In genomic region chr7:19290969-19291596, GRCm38 (mm10) we compare ENCODE assay signal across 7 mouse cellular contexts. TPM values are rescaled to one million over a fixed set of nuclear protein-coding genes. Genes with fewer than 3 reads are reported as not detected.
DNase-seq lines count a peak whose midpoint lies in the region; ATAC-seq and TF ChIP-seq lines count a peak whose summit lies in the region.

No protein-coding gene starts in this region.

- no peak; the same call in 1 of the 2 replicates for ATAC-seq in kidney, postnatal 0 days (replicated peaks; ENCODE audit: low FRiP score, low read depth)

- no peak overlapping the region for H3K27ac ChIP-seq in ES-E14 (ENCODE audit: insufficient read depth, low read depth, low read length, poor library complexity, severe bottlenecking)
- peak overlapping the region; percentile 31; the same call in 1 of the 2 replicates for H3K27ac ChIP-seq in kidney, postnatal 0 days
- H3K27ac ChIP-seq in midbrain, embryonic 10.5 days (replicated peaks) = peak overlapping the region; percentile 81

- no peak for DNase-seq in ES-E14 (ENCODE audit: low read depth, low spot score)
- peak; percentile 48 for DNase-seq in brain, adult 2 months (ENCODE audit: low read depth, low spot score)
- peak; percentile 72 to 76 for DNase-seq in gastrocnemius, postnatal 36 days
- peak; percentile 39 for DNase-seq in kidney, postnatal 0 days (ENCODE audit: low spot score)
- peak; percentile 68 for DNase-seq in midbrain, embryonic 10.5 days (ENCODE audit: low spot score)
- DNase-seq in left cerebral cortex, postnatal 36 days (ENCODE audit: low spot score in 2 of 2) = no peak
- no peak for DNase-seq in left cerebral cortex, adult 18-20 months (ENCODE audit: low spot score in 2 of 2)

- intact Hi-C loops in gastrocnemius, postnatal 36 days (cut with DNase I) = no loop called here
- intact Hi-C loops in left cerebral cortex, postnatal 36 days (cut with DNase I) = no loop called here

- H3K36me3 ChIP-seq in ES-E14 (ENCODE audit: control insufficient read depth, insufficient read depth, low read length, poor library complexity, severe bottlenecking) = no peaks in the 10 kb centered on the region; the same call in 1 of the 2 replicates
- H3K36me3 ChIP-seq in kidney, postnatal 0 days (ENCODE audit: insufficient read depth, low read length) = no peaks in the 10 kb centered on the region
- H3K36me3 ChIP-seq in midbrain, embryonic 10.5 days = peaks cover 55% of the 10 kb centered on the region

- H3K9me3 ChIP-seq in ES-E14 (ENCODE audit: control insufficient read depth, insufficient read depth, low read depth, low read length) = no peaks in the 10 kb centered on the region
- no peaks in the 10 kb centered on the region for H3K9me3 ChIP-seq in kidney, postnatal 0 days (replicated peaks; ENCODE audit: low read length)
- no peaks in the 10 kb centered on the region for H3K9me3 ChIP-seq in midbrain, embryonic 10.5 days (replicated peaks)

- H3K4me1 ChIP-seq in ES-E14 (ENCODE audit: control insufficient read depth in 2 of 2, insufficient read depth in 2 of 2, low read length in 2 of 2, poor library complexity in 1 of 2) = peaks cover 0 to 17% of the 10 kb centered on the region in 2 experiments; a peak in 3 of 4 replicates
- H3K4me1 ChIP-seq in kidney, postnatal 0 days (replicated peaks; ENCODE audit: insufficient read depth, low read length) = 0 out of 2 replicates have a peak, but pooled peaks cover 7% of the 10 kb centered on the region
- peaks cover 29% of the 10 kb centered on the region for H3K4me1 ChIP-seq in midbrain, embryonic 10.5 days

- in situ Hi-C loops in ES-E14 (cut with MboI; ENCODE audit: low sequenced_read_pairs in 2 of 2, unreplicated experiment in 2 of 2) = no loop called here

- peak overlapping the region; percentile 66 for H3K4me2 ChIP-seq in kidney, postnatal 0 days (ENCODE audit: low read length)

- peak overlapping the region; percentile 63; the same call in 1 of the 2 replicates for H3K9ac ChIP-seq in ES-E14 (ENCODE audit: insufficient read depth, low read depth, low read length, poor library complexity, severe bottlenecking)
- H3K9ac ChIP-seq in kidney, postnatal 0 days (ENCODE audit: low read depth, low read length) = peak overlapping the region; percentile 47

- H3K27me3 ChIP-seq in kidney, postnatal 0 days (ENCODE audit: insufficient read depth, low read length) = no peaks in the 10 kb centered on the region
- H3K27me3 ChIP-seq in midbrain, embryonic 10.5 days (ENCODE audit: low read depth, poor library complexity, severe bottlenecking) = no peaks in the 10 kb centered on the region

- 1% methylated on average over 20 of the region's 20 CpGs for WGBS in kidney, postnatal 0 days
- 0% methylated on average over 20 of the region's 20 CpGs for WGBS in midbrain, embryonic 10.5 days

- TF ChIP-seq CTCF in kidney, postnatal 0 days (IDR thresholded peaks at IDR 0.05; ENCODE audit: low read depth) = no peak

- H3K4me3 ChIP-seq in ES-E14 (ENCODE audit: insufficient read depth in 1 of 2, low read depth in 1 of 2, low read length in 2 of 2, poor library complexity in 1 of 2, severe bottlenecking in 1 of 2) = peak overlapping the region; percentile 49 to 62
- peak overlapping the region; percentile 42 for H3K4me3 ChIP-seq in kidney, postnatal 0 days (replicated peaks; ENCODE audit: low read depth, low read length)
- peak overlapping the region; percentile 48 for H3K4me3 ChIP-seq in midbrain, embryonic 10.5 days

TF ChIP-seq in ES-E14, 5 proteins besides CTCF, POLR2A, EP300 and RAD21:
- TF ChIP-seq HCFC1 (IDR thresholded peaks at IDR 0.05; ENCODE audit: borderline replicate concordance, insufficient read depth, low read length) (no peak), ZC3H11A (IDR thresholded peaks at IDR 0.05; ENCODE audit: borderline replicate concordance, low read depth, low read length) (no peak), ZNF384 (IDR thresholded peaks at IDR 0.05; ENCODE audit: low read depth, low read length) (no peak), MAFK (IDR thresholded peaks at IDR 0.05; ENCODE audit: insufficient read depth, low read depth, low read length) (no peak), CHD2 (IDR thresholded peaks at IDR 0.05; ENCODE audit: low read depth, low read length) (no peak)

RNA-seq across cellular contexts. Expression of gene Rtn2, which starts 8.7 kb away (rescaled TPM):
- 9.9 and 10.8 TPM in 2 replicates for total RNA-seq in ES-E14 (2012; rRNA removed)
- total RNA-seq in gastrocnemius, postnatal 36 days (2021) = 1,000 to 10,000 TPM in 1 of 2 experiments, 100 to 1,000 TPM in 1; 974 to 1,054 TPM
- polyA plus RNA-seq in kidney, postnatal 0 days (2015; fragmentation: Nextera tagmentation; extraction: Ambion mirVana) = 7.3 and 7.4 TPM in 2 replicates
- 41.9 and 48.6 TPM in 2 replicates for polyA plus RNA-seq in midbrain, embryonic 10.5 days (2016; fragmentation: Nextera tagmentation; extraction: Ambion mirVana)
- total RNA-seq in left cerebral cortex, postnatal 36 days (2021) = 100 to 1,000 TPM in 1 of 2 experiments, 10 to 100 TPM in 1; 98.6 to 121 TPM
- 100 to 1,000 TPM; 128 to 129 TPM for total RNA-seq in left cerebral cortex, adult 18-20 months (2021)

RNA-seq across cellular contexts. Expression of gene Ppm1n, which starts 11.2 kb away (rescaled TPM):
- 2.9 and 9.7 TPM in 2 replicates for total RNA-seq in ES-E14 (2012; rRNA removed)
- total RNA-seq in gastrocnemius, postnatal 36 days (2021) = under 1 TPM in 1 of 2 experiments, not detected in 1; 0.35 TPM
- 0.18 TPM in 1 of 2 replicates, not detected in the other for polyA plus RNA-seq in kidney, postnatal 0 days (2015; fragmentation: Nextera tagmentation; extraction: Ambion mirVana)
- 0.36 and 0.39 TPM in 2 replicates for polyA plus RNA-seq in midbrain, embryonic 10.5 days (2016; fragmentation: Nextera tagmentation; extraction: Ambion mirVana)
- not detected for total RNA-seq in left cerebral cortex, postnatal 36 days (2021)
- not detected for total RNA-seq in left cerebral cortex, adult 18-20 months (2021)

RNA-seq across cellular contexts. Expression of gene Fosb, which starts 18.8 kb away (rescaled TPM):
- total RNA-seq in ES-E14 (2012; rRNA removed) = 5.8 and 6.3 TPM in 2 replicates
- under 1 TPM; 0.15 to 0.31 TPM for total RNA-seq in gastrocnemius, postnatal 36 days (2021)
- 0.11 TPM in 2 replicates for polyA plus RNA-seq in kidney, postnatal 0 days (2015; fragmentation: Nextera tagmentation; extraction: Ambion mirVana)
- 0.02 TPM in 1 of 2 replicates, not detected in the other for polyA plus RNA-seq in midbrain, embryonic 10.5 days (2016; fragmentation: Nextera tagmentation; extraction: Ambion mirVana)
- 10 to 100 TPM; 20.6 to 22.5 TPM for total RNA-seq in left cerebral cortex, postnatal 36 days (2021)
- 10 to 100 TPM; 20.9 to 54.7 TPM for total RNA-seq in left cerebral cortex, adult 18-20 months (2021)

RNA-seq across cellular contexts. Expression of gene Vasp, which starts 19.5 kb away (rescaled TPM):
- 92.5 and 108 TPM in 2 replicates for total RNA-seq in ES-E14 (2012; rRNA removed)
- total RNA-seq in gastrocnemius, postnatal 36 days (2021) = 10 to 100 TPM; 15.9 to 20.6 TPM
- polyA plus RNA-seq in kidney, postnatal 0 days (2015; fragmentation: Nextera tagmentation; extraction: Ambion mirVana) = 89.4 and 94.4 TPM in 2 replicates
- 49.3 and 52.7 TPM in 2 replicates for polyA plus RNA-seq in midbrain, embryonic 10.5 days (2016; fragmentation: Nextera tagmentation; extraction: Ambion mirVana)
- 10 to 100 TPM; 11.2 to 13.5 TPM for total RNA-seq in left cerebral cortex, postnatal 36 days (2021)
- 10 to 100 TPM; 13.6 to 15.1 TPM for total RNA-seq in left cerebral cortex, adult 18-20 months (2021)

RNA-seq across cellular contexts. Expression of gene Ercc1, which starts 53.5 kb away (rescaled TPM):
- 48.0 and 53.2 TPM in 2 replicates for total RNA-seq in ES-E14 (2012; rRNA removed)
- 10 to 100 TPM; 24.5 to 29.0 TPM for total RNA-seq in gastrocnemius, postnatal 36 days (2021)
- 68.4 and 68.8 TPM in 2 replicates for polyA plus RNA-seq in kidney, postnatal 0 days (2015; fragmentation: Nextera tagmentation; extraction: Ambion mirVana)
- polyA plus RNA-seq in midbrain, embryonic 10.5 days (2016; fragmentation: Nextera tagmentation; extraction: Ambion mirVana) = 117 and 118 TPM in 2 replicates
- 10 to 100 TPM; 35.6 to 41.8 TPM for total RNA-seq in left cerebral cortex, postnatal 36 days (2021)
- total RNA-seq in left cerebral cortex, adult 18-20 months (2021) = 10 to 100 TPM; 39.1 to 45.2 TPM

Comparison
In these comparisons a context has a peak if more than half of its experiments do, and no peak if none do; other contexts are left out.
1. DNase-seq: peak in brain, adult 2 months (single experiment), gastrocnemius, postnatal 36 days (2 of 2), kidney, postnatal 0 days (single experiment) and midbrain, embryonic 10.5 days (single experiment); none in ES-E14 (single experiment), left cerebral cortex, postnatal 36 days (0 of 2) and left cerebral cortex, adult 18-20 months (0 of 2).
2. Peak in every context shown above with its lines, with median percentiles within 50 percentile points of each other: H3K4me3 ChIP-seq.